Mouse (Mus musculus) embryonic fibroblast, embryonic 13.5 days (primary cell): ENCODE measurements at regions not wholly inside any gene's neighbourhood (a gene's known extent, or its start where the extent isn't known, plus 50 kb on each side); places are given as distances from the start of the nearest gene placed in this dataset.

Source experiments
- CTCF ChIP-seq: IDR thresholded peaks from 2 replicates; pipeline ENCODE4 v1.5.1; 2011; ENCODE audit warnings: mild to moderate bottlenecking, control low read depth, low read length, moderate library complexity, borderline replicate concordance; ENCODE audit not compliant: insufficient read depth
- POLR2A ChIP-seq: IDR thresholded peaks from 2 replicates; pipeline ENCODE4 v1.6.1; 2011; ENCODE audit warnings: low read depth, mild to moderate bottlenecking, control low read depth, low read length, moderate library complexity

DNA sequence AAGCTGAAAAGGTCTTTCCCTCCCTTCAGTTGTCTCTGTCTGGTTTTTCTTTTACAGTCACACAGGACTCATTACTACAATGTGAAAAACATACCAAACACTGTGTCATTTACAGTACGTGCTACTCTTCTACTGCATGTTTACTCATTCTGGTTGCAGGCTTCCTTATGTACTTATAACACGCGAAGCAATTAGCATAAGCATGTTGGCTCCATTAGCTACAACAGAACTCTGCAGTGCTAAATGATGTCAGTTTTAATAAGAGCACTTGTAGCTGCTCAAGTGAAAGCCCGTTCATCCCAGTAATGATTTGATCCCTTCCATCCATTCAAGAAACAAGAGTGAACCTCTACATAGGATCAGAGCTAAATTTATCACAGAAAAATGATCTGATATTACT lies 199.2 kb downstream of the S1pr1 start:
- TF ChIP-seq CTCF = no peak
- TF ChIP-seq POLR2A = no peak
